Mouse (Mus musculus): ENCODE results near the gene Flvcr1.
"Not testable (repeated sequence)": the region's sequence is repeated elsewhere in the genome, so short reads cannot be mapped to it uniquely, and the experiment has no call there.

Gene Flvcr1

DNA sequence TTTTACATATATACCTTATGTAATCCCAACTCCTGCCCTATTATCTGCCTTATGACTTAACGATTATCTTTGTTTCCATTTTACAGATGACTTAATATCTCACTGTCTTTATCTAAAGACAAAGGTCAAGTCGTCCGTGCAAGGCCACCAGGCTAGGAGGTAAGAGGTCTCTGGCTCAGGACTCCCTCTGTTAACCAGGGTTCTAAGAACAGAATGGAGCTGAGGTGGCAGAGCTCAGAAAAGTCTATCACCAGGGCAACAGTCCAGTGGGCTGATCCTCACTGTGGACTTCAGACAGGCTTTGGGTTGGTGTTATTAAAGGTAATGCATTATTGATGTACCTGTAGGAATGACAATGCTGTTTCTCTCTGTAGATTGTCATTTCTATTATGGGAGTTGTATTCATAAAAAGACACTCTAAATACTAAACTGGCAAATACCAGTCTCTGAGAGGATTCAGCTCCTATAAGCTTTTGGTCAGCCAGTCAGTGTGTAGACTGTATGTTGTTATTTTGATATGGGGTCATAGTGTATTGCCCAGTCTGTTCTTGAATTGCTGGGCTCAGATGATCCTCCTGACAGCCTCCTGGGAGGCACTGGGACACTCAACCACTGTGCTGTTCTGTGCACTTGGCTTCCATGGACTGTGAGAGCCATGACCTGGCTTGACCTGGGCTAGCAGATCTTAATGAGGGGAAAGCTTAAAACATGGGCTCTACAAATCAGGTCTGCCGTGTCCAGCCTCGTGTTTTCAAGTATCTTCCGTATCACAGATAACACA lies 10.8 kb upstream of the Flvcr1 start, which contains the start of gene Spata45:
Gene Spata45, plus strand, starts transcription at position 86 of the 781 bp plus-strand sequence.
- DNase-seq: no peak

DNA sequence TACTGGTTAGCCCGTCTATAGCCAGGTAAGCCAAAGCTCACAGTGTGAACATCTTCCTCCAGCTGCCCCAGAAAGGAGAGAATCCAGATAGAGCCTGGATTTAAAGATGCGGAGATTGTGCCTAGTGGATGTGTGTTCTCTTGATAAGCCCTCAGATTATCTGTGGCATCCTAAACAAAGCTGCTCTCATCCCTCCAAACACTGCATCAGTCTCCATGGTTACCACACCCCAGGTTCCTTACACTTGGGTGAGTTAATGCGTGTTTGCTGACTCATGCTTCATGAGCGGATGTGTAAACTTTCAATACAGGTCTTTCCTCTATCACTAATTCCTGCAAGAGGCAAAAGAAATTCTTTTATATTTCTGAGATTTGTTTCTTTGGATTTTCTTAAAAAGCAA lies 9.7 kb upstream of the Flvcr1 start:
- no peak for DNase-seq

DNA sequence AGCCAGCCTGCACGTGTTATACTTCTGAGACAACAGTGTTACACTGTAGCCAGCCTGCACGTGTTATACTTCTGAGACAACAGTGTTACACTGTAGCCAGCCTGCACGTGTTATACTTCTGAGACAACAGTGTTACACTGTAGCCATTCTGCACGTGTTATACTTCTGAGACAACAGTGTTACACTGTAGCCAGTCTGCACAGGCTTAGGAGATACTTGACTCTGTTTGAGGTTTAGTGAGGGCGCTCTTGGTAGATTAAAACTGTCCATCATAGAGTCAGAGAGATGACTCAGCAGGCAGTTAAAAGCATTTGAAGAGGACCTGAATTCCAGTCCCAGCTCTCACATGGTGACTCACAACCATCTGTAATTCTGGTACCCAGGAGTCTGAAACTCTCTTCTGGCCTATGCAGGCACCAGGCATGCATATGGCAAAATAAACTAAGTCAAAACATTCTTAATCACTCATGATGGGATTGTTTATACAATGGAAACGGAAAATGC lies 5.0 kb upstream of the Flvcr1 start:
- not testable (repeated sequence) for DNase-seq

DNA sequence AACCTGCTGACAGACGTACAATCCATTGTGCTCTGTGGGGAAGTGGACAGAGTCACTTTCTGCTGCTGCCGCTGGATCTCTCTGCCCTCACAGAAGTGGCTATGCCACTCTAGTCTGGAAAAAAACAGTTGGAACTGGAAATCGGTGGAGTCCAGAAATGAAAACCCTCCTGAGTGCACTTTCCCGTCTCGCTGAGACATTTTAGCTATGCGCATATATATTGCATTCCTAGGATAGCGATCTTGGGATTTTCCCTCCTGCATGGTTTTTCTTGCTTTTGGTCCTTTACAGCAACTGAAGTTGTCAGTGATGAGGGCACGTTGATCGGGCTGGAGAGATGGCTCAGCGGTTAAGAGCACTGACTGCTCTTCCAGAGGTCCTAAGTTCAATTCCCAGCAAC lies 4.2 kb upstream of the Flvcr1 start:
- peak; percentile 30 for DNase-seq

DNA sequence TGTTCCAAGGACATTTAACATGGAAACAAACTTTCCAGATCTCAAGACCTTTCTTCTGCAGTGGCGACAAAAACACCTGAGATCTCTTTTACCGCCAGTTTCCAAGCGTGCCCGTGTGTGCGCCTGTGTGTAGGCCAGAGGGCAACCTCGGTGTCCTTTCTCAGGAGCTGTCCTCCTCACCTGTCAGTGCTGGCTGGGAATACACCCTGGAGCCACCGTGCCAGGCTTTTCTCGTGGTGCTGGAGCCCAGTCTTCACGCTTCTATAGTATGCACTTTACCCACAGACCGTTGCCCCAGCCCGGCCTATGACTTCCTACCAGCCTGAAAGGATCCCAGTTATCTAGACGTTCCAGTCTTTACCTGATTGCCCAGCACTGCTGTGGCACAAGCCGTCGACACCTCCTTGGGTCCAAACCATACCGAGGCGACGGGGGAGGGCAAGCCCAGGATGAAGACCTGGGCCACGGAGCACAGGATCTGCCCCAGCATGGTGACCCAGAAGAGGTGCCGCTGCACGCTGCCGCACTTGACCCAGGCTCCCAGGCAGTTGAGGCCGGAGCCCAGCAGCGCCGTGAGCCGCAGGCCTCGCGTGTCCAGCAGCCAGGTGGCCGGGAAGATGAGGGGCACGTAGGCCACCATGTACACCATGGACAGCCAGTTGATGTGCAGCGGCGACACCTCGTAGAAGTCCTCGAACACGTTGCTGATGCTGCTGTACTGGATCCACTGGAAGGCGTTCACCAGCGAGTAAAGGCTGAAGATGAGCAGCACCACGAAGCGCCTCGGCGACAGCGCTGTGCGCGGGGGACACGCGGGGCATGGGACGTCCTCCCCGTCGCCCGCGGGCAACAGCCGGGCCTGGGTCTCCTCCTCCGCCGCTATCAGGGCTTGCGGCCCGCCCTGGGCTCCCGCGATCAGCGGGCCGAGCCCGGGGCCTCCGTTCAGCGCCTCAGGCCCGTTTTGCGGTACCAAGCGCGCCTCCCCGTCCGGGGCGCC lies 644 bp downstream of the Flvcr1 start:
- DNase-seq: peak; percentile 16

DNA sequence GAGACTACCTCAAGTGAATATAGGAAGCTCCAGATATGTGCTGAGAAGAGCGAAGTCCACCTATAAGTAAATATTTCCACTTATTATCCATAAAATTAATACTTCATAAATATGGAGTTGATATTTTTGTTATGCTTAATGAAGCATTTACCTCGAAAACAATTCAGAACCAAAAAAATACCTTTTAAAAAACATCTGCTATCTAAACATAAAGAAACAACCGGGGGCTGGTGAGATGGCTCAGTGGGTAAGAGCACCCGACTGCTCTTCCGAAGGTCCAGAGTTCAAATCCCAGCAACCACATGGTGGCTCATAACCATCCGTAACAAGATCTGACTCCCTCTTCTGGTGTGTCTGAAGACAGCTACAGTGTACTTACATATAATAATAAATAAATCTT lies 2.2 kb downstream of the Flvcr1 start:
- DNase-seq: not testable (repeated sequence)

DNA sequence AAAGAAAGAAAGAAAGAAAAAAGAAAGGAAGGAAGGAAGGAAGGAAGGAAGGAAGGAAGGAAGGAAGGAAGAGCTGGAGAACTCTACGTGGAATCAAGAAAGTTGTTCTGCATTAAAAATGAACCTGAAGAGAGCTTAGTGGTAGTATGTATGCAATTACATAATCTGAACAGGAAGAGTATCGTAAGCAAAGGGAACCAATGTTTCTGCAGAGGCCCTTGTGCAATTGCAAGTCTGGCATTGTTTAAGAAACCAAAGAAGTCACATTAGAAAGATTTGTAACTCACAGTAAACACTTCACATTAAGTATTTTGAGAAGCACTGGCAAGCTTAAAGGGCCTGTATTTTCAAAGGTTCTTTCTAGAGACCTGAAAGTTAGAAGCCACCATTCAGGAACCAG lies 2.8 kb downstream of the Flvcr1 start:
- no peak for DNase-seq

DNA sequence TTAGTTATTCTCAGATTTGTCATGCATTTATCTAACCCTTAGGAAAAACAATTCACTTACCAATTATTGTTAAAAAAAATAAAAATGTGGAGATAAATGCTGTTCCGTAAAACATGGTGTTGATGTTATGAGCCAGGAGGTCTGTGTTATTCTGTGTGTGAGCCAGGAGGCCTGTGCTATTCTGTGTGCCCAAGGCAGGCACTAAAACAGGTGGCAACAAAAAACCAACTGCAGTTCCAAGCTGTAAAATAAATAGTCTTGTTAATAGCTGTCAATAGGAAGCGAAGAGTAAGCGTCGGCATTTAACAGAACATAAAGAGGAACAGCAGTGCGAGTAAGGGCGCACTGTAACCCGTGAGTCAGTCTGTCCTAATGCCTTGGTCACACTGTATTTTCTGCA lies 4.9 kb downstream of the Flvcr1 start:
- DNase-seq: no peak

DNA sequence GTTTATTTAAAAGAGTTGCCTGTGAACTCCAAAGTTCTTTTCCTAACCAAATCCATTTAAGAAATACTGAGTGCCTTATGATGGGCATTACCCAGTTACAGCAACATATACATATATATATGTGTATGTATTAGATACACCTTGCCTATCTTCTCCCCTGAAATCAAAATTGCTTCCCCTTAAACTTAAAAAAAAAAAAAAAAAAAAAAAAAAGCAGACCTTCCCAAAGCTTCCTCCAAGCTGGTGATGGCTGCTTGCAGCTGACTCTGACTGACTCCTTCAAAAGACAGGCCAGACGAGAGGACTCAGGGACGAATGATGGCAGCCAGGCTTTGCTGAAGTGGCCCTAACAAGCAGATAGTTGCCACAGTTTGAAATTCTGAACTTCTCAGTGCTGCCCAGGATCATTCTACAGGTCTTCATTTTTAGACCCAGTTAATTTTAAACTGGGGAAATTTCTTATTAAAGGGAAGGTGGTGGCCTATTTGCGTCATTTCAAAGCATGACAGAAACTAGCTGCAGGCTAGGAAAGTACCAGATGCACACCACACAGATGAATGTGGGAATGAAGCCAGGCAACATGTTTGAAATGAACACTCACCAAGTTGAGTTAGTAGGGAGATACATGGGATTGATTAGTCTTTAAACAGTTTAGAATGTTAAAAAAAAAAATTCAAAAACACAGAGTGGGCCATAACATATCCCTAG lies 5.6 kb downstream of the Flvcr1 start:
- no peak for DNase-seq

DNA sequence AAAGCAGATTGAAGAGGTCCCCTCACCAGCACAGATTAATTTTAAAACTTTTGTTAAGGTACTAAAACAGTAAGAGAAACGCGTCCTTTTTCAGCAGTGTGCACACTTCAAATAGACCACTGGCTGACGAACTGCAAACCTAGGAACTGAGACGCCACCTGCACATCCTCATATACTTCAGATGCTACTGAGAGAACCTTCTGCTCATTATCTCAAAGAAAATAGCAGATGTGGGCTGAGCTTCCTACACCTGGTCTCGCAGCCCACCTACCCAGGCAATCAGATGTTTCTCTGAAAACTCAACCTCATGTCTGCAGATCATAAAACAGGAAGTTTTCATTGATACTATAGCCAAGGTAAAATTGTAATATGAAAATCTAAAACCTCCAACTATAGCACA lies 6.2 kb downstream of the Flvcr1 start:
- no peak for DNase-seq

DNA sequence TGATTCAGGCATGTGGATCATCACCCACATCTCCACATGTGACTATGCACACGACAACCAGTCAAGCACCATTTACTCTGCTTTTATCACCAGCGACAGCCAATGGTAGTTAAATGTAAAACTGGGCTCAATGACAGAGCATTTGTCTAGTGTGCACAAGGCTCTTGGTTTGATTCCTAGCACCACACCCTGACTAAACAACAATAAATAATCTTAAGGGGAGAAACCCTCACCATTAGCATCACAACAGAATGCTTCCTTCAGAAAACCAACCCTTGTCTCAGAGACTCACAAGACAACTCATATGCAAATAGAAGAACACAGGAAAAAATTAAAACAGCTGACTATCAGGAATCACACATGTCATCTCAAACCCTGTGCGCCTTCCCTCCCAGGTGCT lies 11.7 kb downstream of the Flvcr1 start:
- DNase-seq: no peak

DNA sequence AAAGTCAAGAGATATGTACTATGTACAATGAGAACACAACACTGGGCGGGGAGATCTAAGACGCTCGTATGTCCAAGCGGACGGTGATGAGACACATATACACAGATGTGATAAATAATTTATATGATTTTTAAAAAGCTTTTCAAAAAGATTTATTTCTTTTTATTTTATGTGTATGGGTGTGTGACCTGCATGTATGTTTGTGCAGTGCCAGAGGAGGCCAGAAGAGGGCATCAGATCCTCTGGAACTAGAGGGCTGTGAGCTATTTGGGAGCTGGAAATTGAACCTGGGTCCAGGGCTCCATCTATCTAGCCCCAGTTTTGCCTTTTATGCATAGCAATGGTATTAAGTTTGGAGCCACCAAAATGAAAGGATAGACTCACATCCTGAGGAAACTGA lies 17.3 kb downstream of the Flvcr1 start:
- no peak for DNase-seq

DNA sequence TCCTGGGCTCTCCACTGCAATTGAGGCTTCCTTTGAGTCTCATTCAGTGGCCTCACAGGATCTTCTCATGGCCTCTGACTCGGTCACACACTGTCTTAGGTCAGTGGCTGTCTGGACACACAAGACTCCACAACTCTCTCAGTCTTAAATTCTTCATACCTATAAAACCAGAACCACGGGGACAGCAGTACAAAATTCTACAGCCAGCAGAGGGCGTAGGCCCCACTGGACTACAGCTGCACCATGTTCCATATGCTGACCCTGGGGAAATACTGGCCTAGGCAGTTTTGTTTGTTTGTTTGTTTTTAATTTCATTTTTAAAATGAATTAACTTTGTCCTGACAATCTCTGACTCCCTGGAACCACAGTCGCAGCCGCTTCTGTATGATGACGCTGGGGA lies 23.8 kb downstream of the Flvcr1 start:
- DNase-seq: no peak

DNA sequence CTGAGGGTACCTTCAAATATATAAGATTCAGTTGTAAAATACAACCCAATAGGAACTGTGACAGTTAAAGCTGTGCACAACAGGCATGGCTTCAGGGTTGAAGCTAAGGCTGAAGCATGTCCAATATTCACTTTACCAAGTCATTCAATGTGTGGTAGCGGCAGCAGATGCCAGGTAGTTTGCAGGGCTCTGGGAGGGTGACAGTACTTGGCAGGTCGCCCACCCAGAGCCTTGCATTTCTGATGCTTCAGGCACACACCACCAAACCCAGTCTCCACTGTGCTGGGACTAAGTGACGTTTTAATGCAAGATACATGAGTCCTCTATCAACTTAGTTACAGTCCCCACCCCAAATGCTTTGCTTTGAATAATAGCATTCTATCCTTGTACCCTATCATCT lies 25.3 kb downstream of the Flvcr1 start:
- DNase-seq: no peak

DNA sequence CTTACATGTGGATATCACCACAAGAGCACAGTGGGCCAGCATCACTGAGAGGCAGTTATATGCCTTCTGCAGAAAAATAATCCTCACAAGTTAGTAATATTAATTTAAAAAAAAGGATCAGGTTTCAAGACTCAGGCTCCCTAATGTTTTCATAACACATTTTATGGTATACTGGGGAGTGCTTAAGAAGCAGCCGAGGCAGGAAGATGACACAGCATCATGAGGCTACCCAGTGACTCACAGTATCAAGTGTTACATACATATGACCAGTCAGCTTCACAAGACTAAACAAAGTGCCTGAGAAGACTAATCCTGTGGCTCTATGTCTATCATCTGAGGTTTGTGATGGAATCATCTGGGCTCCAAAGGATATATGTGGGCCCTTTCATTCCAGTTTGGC lies 27.9 kb downstream of the Flvcr1 start:
- no peak for DNase-seq

DNA sequence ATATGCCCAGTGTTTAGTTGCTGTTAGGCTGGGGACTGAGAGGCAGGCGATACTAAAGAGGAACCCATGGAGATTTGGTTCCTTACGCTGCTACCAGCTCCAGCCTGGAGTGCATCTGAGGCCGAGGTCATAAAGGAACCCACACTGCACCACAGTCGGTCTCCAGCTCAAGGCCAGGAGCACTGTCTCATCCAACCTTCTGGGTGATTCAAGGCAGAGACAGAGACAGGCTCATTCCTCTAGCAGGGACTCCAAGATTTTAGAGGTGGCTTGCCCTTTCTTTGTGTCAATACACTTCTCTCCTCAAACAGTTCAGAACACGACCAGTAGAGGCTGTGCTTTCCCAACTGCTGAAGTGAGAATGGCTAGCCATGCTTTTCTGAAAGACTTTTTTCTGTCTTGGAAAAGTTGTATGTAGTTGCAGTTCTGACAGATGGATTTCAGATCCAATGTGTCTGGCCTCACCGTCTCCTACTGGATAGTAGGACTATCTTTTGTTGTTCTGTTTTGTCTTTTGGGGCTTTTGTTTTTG lies 29.5 kb downstream of the Flvcr1 start:
- no peak for DNase-seq

DNA sequence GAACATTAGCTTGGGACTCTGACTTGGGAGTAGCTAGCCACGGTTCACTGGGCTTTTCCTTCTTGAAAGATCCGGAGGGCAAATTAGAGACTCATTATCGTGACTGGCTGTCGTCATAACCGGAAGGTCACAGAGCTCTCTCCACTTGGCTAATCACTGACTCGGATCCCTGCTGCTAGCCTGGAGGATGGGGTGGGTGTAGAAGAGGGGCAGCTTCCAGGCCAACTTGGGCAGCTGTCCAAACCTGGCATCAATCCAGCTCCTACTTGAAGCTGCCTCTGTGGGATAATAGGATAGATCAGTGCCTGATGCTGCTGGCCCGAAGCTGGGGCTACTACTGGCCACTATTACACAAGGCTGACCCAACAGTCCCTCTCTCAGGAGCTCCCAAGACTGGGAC lies 30.4 kb downstream of the Flvcr1 start:
- DNase-seq: peak; percentile 84

DNA sequence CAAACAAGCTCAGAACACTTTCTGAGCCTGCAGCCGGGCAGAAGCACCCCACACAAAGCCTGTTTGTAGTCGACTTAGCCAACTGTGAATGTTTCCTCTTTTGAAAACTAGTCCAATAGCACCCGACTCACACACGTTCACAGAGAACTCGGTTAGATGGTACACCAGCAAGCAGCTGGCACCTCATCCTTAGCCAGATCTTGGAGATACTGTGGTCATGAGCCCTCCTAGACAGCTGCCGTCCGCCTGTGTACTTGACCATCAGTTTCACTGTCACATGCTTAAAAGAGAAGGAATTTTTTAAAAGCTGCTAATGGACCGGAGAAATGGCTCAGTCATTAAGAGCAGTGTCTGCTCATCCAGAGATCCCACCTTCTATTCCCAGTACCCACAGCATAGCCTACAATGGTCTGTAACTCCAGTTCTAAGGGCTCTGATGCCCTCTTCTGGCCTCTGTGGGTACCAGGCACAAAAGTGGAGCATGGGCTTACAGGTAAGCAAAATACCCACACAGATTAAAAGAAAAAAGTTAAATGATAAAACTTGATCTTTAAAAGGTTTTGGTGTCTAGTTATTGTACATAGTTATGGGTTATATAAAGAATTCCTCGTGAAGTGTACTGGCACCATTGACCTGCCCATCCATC lies 36.4 kb downstream of the Flvcr1 start:
- no peak for DNase-seq

DNA sequence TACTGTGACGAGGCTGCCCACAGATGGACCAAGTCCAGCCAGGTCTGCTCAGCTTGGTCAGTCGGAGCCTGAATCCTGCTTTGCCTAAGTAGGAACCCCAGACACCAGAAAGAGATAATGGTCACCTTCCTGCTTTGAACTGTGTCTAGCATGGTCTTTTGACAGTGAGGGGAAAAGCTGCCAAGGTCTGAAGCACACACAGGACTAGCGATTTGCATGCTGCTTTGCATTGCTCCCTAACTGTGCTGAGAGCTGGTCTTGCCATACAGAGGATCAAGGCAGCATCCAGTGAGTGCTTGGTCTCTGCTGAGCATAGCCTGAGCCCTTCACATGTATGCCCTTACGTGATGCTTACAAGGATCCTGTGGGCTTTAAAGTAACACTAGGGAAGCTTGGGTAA lies 44.5 kb downstream of the Flvcr1 start:
- DNase-seq: no peak

DNA sequence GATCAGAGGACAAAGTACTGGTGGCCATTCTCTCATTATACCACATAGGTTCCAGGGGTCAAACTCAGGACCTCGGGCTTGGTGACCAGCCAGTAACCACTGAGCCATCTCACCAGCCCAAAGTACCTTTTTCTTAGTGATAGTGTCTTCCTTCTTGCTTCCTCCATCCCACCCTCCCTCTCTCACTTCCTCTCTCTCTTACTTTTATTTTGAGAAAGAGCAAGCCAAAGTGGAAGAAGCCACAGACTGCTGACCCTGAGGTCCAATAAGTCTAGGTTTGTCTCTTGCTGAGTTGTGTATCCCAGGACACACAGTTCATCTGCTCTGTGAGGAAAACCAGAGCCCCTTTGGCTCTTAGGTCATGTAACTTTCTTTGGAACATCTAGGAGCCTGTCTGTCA lies 45.5 kb downstream of the Flvcr1 start:
- DNase-seq: no peak

DNA sequence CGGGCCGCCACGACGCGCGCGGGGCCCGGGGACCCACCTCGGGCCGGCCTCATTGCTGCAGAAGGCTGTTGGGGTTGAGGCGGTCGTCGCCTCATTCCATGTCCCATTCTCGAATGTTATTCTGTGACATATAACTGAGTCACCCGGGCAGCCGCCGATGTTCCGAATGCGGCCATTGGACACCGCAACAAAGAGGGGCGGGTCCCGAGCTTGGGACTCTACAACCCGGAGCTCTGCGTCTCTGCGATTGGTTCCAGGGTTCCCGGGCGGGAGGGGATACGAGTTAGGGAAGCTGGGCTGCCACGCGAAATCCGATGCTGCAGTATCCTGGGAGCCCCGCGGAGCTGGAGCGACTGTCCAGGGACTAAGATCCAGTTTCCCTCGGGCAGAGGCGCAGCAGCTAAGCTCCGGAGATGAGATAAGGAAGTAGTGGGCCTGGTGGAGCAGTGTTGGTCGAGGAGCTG lies 46.8 kb downstream of the Flvcr1 start, which contains the start of gene Vash2:
Gene Vash2, minus strand, starts transcription at position 197 of the 464 bp plus-strand sequence.
- peak; percentile 51 for DNase-seq

DNA sequence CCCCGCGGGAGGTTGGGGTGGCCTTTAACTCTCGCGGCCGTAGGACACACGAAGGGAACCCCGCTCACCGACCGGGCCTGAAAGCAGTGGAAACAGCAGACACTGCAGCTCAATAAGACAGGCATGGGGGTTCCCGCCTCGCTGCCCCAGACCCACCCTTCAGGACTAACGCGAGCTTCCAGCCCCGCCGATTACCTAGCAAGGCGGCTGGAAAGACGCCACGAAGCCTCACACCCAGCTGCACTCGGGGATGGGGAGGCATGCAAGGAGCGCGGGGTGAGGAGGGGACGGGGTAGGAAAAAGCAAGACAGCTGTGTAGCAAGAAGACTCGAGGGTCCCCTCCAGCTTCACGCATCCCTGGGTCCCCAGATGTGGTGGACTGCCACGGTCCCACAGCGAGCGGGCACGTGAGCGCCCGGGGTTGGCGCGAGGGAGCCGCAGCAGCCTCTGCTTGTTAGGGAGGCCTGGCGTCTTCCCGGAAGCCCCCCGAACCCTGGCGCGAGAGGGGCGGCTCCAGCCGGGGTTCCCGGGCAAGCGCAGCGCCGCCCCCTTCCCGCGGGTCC lies 47.4 kb downstream of the Flvcr1 start:
- no peak for DNase-seq

Data from kidney, adult 11 months (tissue).